Mouse (Mus musculus) gastrocnemius, postnatal 4 days (tissue): ENCODE results near the gene Pxdn. TPM values are rescaled to one million over a fixed set of nuclear protein-coding genes. Genes with fewer than 3 reads are reported as not detected.

Experiments used
- DNase-seq, 2 experiments: peaks; one replicate each; pipeline ENCODE4 v3.0.0; 2021 to 2022; ENCODE audit warnings: low spot score in 2 of 2, mixed read lengths in 2 of 2
- long read RNA-seq, 2 experiments: library from polyadenylated mRNA; stranded (forward); transcript quantifications; one replicate each; pipeline ENCODE4 v2.0.0; 2021
- total RNA-seq, 2 experiments: library from RNA; stranded (reverse); gene quantifications; 2 replicates each; pipeline ENCODE4 v1.2.3; 2021

The Pxdn gene
- 100 to 1,000 TPM; 150 to 160 TPM for total RNA-seq
- long read RNA-seq, experiment 1, full-length matches to known transcripts = 38 of 71 reads
- long read RNA-seq, experiment 1, partial matches to known transcripts = 20 of 71 reads
- long read RNA-seq, experiment 1, other reads (novel, unspliced or antisense) = 13 of 71 reads
- long read RNA-seq, experiment 2, full-length matches to known transcripts = 56 of 127 reads
- long read RNA-seq, experiment 2, partial matches to known transcripts = 30 of 127 reads
- long read RNA-seq, experiment 2, other reads (novel, unspliced or antisense) = 41 of 127 reads

DNA sequence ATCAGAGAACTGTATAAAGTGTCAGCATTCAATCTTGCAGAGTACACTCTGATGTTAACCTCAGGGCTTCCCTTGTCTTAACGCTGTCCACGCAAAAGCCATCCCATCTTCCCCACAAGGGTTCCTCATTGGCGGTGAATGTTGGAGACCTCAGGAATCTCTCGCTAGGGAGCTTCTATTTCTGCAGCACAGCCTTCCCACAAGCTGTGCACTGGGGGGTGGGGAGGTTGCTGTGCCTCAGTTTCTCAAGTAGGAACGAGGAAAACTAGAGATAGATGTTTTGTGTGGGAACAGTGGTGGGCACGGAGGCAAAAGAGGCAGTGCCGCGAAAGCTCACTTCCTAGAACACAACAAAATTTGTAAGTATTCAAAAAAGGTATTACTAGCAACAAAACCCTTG, at the start of gene Pxdn:
Gene Pxdn (plus strand): TSS at position 301 of the 400 bp plus-strand sequence.
- no peak for DNase-seq

DNA sequence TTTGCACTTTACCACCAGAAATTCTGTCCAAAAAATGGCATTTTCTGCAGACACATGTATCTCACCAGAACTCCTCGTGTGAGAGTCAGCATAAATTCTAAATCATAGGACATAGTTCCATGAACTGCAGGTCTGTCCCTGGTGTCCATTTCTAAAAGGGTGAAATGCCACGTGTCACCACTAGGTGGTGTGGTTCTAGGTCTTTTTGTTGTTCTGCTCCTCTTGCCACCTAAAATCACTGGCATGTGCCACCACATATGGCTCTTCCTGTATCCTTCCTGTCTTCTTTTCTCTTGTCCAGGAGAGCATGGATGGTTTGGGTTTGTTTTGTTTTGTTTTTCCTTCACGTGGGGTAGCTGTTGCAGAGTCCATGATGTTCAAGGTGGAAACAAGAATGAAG, 42.7 kb upstream of the Pxdn start:
- DNase-seq = peak in 1 of 2 experiments; percentile 39

DNA sequence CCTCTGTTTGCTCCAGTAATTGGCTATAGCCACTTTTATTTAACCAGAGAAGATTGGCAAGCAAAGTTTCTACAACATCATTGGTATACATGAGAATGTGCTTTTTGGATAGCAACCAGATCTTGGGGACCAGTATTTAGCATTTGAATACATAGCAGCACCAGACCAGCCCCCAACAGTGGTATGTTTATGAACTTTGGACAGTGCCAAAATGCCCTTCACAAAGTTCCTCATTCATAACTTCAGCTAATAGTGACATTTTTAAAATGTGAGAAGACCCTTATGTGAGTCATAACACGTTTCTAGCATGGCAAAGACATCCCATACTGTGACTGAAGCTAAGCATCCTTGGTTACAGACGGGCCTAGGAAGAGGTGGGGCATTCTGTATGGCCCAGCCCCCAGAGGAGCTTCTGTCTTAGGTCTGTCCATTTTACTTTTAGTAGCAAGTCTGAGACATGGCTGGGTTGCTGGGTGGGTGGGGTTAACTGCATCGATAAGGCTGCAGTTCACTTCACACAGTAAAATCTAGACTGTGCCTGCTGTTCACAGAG, 39.8 kb upstream of the Pxdn start:
- no peak for DNase-seq

DNA sequence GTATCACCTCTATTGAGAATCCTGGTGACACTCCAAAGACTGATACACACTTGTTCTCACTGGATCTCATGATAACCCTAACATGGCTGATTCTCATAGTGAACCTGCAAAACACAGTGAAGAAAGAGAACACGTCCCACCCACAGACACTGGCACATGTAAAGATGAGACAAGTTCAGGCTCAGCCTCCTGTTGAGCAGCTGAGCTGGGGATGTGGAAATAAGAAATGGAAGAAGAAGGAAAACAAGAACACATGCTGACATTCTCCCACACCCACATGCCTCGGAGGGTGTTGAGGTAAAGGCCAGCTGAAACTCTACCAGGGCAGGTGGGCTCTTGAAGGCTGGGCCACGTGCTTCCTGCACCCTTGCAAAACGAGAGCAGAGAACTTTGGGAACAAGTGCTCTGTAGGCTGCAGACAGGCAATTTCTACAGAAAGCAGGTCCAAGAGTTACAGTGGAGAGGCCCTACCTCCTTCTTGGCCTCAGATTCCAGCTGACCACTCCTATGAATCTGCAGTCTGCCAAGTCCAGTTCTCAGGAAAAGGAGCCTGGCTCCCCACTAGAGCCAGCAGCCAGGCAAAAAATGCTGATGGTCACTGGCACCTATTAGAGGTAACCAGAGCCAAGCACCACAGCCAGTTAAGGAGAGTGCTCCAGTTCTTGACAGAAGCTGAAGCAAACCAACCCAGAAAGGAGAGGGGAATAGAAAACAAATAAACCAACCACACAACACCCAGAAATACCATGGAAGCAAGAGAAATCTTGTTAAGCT, 33.1 kb upstream of the Pxdn start:
- DNase-seq = no peak

DNA sequence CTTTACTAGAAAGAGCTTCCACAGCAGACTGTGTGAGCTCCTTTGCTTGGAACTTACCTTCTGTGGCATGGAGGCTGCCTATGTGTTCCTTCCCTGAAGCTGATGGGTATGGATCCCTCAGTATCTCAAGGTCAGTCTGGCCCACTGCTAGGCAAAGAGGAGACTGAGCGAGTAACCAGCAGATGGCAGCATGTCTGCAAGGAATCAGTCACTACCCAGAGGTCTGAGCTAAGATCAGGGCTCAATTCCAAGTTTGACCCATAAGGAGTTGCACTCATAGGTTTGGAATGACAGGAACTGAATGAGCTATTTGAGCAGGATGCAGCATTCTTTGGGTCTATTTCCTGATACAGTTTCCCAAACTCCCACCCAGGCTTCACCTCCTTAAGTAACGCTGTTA, 30.4 kb upstream of the Pxdn start:
- peak; percentile 35 to 74 for DNase-seq

DNA sequence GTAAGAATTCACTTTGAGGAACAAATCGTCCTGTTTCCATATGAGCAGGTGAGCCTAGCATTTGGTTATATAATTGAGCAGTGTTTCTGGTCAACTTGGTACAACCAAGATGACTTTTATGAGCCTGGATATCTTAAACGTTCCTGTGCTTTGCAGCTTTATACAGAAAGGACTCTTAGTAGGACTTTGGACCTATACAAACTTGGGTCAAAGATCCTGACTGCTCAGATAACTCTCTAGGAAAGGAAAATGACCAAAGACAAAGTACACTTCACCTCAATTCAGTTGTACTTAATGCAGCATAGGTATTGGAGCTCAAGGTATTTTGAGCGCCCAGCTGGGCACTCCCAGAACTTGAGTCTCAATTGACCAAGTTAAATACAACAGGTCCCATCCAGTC, 21.3 kb upstream of the Pxdn start:
- no peak for DNase-seq

DNA sequence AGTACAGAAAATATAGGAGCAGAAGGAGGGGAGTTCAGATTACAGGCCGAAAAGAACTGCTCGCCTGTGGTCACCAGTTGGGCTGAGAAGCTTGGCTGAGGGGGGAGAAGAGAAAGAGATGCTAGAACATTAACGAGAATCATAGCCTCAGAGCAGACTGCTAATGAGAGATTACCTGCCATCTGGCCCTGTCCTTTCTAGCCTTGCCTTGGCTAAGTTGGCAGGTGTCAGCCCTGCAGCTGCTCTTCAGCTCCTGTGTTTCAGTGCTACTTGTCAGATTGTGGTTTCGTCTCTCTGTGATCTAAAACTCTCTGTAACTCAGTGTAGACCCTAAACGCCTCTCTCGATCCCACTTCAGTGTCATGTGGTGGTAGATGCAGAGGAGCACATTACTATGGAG, 20.6 kb upstream of the Pxdn start:
- no peak for DNase-seq

DNA sequence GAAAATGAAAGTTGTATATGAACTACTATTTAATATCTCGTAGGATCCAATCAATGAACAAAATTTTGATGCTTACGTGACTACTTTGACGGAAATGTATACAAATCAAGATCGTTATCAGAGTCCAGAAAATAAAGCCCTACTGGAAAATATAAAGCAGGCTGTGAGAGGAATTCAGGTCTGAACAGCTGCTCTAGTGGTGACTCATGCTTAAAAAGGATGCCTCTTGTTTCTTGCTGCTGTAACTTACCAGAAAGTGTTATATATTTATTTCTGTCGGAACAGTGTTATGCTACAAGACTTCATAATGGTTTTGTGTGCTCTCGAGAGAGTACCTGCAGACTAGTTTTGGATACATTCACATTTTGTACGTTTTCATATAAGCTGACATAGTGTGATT, 17.1 kb upstream of the Pxdn start:
- DNase-seq = no peak

DNA sequence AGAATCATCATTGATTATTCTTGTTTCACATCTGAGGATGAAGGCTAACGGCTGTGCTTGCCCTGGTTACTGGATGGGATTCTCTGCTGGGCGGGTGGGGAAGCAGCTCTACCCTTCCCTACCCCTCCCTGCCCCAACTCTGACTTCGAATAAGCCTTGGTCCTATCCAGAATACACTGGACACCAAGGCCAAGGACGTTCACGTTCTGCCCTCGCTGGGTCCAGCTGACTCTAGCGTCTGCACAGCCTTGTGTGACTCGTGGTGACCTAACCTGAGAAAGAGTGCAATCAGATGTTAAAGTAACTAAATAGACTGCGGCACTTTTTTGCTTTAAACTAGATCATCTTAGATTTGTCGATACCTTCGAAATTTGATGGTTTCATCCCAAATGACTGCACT, 15.9 kb upstream of the Pxdn start:
- no peak for DNase-seq

DNA sequence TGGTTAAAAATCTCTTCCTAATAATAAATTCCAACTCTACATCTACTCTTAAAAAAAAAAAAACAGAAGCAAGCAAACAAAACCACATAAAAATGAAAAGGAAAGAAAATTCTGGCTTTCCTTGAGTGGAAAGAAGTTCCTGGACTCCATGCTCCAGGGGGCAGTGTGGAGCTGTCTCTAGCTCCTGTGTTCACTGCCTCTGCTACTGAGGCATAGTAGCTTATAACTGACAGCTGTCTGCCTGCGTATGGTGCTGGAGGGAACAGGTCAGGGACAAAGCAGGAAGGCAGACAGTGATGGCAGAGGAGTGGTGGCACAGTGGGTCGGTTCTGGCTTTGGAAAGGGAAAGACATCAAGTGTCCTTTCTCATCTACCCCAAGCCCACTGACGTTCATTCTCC, 10.5 kb upstream of the Pxdn start:
- peak in 1 of 2 experiments; percentile 62 for DNase-seq

DNA sequence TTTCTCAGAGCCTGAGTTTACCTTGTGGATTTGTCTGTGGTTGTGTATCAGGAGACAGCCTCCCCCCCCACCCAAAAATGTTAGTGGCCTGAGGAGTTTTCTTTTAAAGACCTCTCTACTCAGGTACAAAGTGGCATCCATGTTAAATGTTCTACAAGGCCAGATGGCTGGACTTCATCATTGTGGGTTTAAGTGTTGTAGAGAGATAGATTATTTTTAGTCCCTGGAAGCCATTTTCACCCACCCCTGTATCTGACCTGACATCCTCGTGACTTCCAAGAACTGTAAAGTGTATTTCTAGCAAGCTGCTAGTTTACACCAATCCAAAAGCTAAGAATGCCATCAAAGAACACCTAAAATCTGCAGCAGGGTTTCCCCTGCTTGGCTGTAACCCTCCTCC, 6.8 kb upstream of the Pxdn start:
- no peak for DNase-seq

DNA sequence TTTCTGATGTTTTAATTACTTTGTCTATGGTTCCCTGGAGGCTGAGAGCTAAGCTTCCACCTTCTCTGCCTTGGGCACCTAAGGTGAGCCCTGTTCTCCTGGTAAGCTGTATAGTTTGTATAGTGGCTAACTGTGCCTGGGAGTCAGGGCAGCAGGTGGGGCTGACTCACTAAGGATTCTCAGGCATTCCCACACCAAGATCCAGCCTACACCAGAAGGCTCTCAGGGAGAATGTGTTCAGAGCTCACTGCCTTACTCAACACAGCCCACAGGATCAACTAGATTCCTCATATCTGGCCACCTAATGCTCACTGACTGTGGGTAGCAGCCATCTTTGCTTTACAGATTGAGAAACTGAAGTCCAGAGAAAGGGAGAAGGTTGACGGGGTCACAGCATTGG, 4.5 kb upstream of the Pxdn start:
- no peak for DNase-seq

DNA sequence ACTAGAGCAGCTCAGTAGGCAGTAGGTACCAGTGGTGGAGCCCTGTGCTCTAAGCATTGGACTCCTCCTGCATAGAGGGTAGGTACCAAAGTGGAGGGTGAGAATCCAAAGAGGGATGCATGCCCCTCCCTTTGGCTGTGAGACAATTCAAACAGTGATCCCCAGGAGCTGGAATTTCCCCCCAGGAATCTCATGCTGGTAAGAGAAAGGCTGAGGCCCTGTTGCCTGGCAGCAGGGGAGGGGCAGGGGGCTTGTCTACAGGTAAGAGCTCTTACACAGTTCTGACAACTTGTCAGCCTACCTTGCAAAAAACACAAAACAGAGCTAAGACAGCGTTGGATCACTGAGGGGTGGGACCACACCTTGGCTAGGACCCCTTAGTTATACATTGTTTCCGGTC, 3.9 kb upstream of the Pxdn start:
- no peak for DNase-seq

DNA sequence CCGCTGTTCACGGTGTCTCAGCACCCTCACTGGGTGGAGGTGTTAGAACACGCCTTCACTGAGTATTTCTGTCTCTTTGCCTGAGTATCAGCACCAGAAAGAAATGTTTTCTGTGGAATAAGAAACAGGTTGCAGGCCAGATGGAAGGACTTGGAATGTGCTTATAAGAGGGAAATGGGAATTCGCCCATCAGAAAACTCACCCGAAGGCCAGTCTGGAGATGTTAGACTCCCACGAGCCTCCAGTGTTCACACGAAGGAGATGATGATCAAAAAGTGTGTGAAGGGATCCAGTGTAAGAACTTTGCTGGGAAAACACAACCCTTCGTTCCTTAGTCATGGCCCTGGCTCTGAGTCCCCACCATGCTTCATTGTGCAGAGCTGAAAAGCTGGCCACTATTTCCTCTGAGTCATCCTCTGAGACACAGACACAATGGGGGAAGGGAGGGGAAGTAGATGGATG, 3.3 kb upstream of the Pxdn start:
- DNase-seq = no peak

DNA sequence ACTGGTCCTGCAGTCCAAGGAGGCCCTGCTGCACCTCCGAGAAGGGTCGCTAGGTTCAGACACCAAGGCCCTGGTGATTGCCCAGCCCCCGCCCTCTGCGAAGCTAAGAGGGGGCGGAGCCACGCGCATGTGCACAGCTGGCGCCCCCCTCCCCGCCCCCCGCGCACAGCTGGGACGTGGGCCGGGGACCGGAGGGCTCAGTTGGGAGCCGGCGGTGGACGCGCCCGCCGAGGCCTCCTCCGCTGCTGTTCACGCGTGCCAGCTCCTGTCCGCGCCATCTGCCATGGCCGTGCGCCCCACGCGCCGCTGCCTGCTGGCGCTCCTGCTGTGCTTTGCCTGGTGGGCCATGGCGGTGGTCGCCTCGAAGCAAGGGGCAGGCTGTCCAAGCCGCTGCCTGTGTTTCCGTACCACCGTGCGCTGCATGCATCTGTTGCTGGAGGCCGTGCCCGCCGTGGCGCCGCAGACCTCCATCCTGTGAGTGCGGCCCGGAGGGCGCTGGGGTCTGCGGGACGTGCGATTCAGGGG, 505 bp downstream of the Pxdn start:
- peak; percentile 58 to 81 for DNase-seq

DNA sequence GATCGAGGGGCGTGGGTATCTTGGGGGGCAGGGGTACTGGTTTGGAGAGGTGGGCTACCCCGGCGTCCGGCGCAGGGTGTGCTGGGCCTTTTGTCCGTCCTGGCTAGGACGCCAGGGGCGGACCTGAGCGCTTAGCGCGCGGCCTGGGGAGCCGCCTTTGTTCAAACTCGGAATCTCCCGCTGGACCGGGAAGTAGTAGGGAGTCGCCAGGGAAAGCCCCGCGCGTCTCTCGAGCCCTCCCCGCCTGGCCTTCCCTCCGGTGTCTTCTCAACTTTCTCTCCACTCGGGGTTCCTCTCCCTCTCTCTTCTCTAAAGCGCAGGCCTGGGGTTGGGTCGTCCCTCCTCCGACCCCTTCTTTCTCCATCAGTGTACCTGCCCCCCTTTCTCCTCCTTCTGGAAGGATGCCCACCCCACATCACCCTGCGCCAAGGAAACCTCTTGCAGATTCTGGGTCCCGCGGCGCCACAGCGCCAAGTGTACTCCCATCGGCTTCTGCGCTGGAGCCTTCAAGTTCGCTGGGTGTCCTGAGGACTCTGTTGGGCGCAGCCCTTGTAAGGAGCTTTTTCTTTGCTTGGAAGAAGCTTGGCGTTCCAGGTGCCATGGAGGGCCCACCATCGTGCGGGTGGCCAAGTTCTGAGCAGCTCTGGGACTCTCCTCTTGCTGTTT, 1.1 kb downstream of the Pxdn start:
- DNase-seq = peak; percentile 51 to 72

DNA sequence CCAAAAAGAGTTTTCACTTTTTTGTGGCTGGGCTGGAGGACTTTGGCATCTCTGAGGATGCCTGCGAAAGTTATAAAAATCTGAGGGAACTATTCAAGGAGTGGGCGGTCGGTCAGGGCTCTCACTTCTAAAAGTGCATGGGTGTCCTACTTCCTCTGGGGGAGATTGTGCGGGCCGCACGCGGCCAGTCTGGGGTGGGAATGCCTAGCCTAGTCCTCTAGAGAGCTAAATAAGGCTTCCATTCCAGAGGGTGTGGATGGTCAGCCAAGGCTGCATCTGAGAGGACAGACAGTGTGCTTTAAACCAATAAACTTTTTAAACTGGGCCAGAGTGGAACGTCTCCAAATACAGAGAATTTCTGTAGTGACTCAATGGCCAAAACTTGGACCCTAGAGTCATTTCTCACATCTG, 1.9 kb downstream of the Pxdn start:
- peak in 1 of 2 experiments; percentile 58 for DNase-seq

DNA sequence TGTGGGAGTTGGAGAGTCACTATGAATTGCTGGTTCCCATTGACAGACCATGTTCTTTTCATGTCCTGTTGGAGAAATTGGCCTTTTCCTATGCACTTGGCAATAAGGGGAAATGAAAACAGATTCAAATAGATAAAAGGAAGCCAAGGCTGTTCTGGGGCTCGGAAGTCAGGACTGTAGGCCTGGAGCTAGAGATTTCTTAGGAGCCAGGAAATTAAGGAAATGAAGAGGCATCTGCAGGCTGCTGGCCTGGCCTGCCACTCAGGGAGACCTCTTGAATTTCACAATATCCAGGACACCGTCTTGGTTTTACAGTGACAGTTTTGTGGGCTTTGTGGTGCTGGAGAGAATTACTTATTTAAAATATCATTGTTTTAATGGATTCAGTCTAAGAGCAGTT, 5.0 kb downstream of the Pxdn start:
- no peak for DNase-seq

DNA sequence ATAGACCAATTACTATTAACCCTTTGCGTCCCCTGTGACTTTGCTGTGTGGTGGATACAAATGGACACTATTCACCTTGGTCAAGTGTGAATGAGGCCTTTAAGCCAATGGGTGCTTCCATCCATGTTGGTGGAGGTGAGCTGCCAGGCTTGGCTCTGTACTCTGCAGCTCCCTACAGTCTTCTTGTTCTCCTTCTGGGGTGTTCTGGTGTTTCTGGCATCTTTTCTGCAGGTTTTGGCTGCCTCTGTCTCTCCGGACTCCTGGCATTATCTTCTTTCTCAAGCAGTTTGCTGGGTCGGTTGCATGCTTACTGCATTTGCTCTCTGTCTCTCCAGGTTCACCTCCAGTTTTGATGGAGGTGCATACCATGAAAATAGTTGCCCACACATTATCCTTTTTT, 7.2 kb downstream of the Pxdn start:
- DNase-seq = no peak

DNA sequence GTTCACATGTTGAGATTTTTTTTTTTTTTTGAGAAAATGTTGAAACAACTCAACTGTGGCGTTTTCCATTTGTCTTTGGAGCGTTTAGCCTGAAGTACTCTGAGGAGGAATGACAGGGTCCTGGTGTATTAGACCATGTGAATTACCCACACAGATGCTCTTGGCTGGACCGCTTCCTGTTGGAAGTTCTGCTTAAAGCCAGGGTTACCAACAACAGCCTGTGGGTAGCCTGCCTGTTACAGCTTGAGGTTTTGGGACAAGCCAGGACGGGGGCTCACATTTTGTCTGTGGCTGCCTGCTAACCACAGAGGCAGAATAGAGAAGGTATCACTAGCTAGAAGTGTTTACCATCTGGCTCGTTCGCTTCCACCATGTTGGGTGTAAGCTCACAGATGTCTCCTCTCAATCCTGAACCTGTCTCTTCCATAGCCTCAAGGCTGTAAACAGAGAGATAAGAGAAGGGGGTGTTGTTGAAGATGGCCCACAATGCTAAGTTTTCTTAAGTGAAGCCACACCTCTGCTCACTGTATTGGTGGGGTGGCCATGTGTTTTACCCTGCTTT, 7.9 kb downstream of the Pxdn start:
- DNase-seq = no peak

DNA sequence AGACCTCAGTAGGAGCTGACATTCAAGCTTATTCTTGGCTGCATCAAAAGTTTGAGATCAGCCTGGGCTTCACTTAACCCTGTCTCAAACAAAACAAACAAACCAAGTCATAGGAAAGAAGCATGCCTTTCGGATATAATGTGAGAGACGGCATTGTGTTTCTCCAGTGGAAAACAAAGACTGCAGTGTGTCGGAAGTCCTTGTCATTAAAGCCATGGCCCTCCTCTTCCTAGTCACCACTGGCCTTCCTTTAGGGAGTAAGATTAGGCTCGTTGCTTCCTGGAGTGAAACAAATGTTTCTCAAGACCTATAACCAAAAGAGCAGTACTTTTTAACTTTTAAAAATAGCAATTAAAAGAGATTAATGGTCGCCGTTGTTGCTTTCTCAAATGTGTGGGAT, 13.6 kb downstream of the Pxdn start:
- DNase-seq = no peak
